Mouse (Mus musculus): ENCODE measurements around the gene Gucd1.
"Not testable (repeated sequence)": the region's sequence is repeated elsewhere in the genome, so short reads cannot be mapped to it uniquely, and the experiment has no call there.

Gucd1 gene

DNA sequence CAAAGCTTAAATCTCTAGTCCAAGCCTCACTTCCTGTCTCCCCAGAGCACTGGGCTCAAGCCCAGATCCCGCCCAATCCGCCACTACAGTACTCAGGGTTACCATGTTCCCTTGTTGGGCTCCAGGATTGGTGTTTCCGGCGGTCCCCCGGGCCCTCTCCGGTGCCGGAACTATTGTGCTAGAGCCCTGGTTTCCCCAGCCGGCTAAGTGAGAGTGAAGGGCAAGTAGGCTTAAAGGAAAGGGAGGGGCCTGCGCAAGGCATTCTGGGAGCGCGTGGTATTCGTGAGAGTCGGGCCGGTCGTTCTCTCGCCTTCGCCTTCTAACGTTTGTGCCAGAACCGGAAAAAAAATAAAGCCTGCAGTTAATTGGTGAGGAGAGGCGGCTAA is at the start of gene Gucd1:
Gene Gucd1 (minus strand): TSS at position 215 of the 386 bp plus-strand sequence.
- peak; percentile 97 for DNase-seq (ENCODE audit: low spot score)

DNA sequence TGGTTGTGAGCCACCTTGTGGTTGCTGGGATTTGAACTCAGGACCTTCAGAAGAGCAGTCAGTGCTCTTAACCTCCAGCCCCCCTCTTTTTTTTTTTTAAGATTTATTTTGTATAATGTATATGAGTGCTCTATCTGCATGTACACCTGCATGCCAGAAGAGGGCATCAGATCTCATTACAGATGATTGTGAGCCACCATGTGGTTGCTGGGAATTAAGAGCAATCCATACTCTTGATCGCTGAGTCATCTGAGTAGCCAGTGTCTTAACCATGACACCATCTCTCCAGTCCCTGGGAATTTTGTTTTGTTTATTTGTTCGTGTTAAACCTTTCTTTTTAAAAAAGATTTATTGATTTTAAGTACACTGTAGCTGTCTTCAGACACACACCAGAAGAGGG is 49.0 kb upstream of the Gucd1 start:
- DNase-seq (ENCODE audit: low spot score) = not testable (repeated sequence)

DNA sequence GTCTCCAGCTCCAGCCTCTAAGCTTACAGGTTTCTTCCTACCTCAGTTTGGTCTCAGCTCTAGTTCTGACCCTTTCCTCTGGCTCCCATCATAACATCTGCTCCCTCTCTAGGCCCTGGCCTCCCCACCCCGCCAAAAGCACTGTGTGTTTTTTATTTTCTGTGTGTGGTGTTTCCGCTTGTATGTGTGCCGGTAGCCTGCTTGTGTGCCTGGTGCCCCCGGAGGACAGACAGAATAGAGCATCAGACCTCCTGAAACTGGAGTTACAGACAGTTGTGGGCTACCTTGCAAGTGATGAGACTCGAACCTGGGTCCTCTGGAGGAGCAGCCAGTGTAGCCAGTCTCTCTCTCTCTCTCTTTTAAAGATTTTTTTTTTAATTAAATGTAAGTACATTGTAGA is 48.5 kb upstream of the Gucd1 start:
- DNase-seq (ENCODE audit: low spot score) = no peak

DNA sequence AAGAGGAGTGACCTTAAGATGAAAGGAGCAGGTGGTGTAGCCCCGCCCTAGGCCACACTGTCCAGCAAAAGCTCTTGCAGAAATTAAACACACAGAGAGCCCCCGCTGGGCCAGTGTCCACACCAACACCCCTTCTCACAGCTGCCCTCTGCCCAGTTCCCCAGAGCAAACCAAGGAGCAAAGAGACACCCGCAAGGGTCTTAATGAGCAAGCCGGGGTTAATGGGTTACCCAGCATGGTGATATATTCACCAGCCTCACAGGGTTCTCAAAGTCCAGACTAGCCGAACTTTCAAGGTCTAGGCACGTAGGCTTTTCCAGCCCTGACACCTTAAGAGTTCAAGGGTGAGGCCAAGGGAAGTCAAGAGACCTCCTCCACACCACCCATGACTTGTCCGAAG is 48.1 kb upstream of the Gucd1 start:
- no peak for DNase-seq (ENCODE audit: low spot score)

DNA sequence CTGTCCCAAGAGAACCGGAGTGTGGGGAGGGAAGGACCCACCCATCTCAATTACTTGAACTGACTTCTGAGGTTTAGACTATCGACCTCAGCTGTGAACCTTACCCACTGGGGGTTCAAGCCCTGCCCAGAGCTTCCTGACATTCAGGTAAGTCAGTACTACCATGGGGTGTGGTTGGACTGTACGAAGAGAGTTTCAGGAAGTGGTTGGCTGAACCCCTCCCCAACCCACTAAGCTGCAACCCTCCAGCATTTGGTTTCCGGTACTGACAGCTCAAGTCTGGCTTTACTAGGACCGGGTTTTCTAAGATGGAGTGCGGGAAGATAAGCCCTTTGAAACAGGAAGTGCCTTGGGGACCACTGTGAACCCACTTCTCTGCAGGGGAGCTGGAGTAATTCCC is 47.7 kb upstream of the Gucd1 start:
- no peak for DNase-seq (ENCODE audit: low spot score)

DNA sequence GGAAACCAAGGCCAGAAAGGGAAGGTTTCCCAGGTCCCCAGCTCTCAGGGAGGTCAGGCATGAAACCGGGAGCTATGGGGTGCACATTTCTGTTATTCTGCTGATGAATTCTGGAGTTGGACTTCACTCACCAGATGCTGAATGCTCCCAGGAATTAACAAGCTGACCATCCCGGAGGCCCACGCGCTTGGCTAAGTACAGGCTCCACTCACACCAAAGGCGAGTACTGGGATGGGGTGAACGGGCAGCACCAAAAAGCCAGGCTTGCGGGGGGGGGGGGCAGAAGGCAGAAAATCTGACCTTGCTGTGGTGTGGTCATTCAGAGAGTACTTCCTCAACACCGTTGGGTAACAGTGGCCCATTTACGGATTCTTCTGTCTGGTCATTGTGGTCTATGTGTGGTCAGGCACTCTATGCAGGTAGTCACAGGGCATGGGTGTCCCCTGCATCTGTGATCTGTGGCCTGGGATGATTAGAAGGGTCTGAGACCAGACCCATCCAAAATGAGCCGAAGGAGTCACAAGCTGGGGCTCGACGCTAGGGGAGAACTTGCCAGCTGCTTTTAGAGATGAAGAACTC is 47.0 kb upstream of the Gucd1 start:
- DNase-seq (ENCODE audit: low spot score) = no peak

DNA sequence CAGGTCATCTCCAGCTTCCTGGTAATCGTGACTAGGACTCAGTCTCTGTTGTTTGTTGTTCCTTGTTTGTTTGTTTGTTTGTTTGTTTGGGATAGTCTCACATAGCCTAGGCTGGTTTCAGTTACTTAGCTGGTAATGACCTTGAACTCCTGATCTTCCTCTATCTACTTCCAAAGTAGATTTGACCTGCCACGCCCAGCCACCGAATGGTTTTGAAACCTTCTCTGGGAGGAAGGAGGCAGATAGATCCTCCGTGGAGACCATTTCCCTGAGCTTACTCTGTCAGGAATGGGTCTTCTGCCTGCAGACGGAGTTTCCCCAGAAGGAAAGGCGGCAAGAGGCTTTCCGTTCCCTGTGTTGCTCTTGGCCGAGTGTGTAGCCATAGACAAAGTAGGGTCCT is 44.8 kb upstream of the Gucd1 start:
- DNase-seq (ENCODE audit: low spot score) = no peak

DNA sequence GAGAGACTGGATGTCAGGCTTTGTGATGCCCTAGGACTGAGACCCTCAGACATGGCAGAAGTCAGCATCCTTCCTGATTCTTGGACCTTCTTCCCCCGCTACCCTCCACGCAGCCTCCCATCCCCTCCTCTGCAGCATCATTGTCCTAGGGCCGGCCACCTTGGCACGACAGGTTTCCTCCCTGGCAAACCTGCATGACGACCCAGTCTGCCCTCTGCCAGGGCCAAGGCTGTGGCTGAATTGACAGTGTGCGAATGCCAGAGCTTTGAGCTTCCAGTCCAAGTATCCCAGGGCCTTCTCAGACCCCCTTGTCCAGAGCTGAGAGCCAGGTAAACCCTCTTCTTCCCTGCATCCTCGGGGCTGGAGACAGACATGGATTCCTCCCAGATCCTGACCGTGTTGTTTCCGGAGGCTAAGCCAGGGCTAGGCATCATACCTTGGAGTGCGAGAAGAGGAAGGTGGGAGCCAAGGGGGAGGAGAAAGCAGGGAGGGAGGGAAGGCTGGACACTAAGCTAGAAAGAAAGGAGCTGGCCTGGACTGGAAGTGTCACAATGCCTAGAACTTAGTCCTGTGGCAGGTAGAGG is 43.4 kb upstream of the Gucd1 start, which contains the start of gene Ggt1:
Gene Ggt1 (plus strand): TSS at position 534 of the 584 bp plus-strand sequence.
- DNase-seq (ENCODE audit: low spot score) = no peak

DNA sequence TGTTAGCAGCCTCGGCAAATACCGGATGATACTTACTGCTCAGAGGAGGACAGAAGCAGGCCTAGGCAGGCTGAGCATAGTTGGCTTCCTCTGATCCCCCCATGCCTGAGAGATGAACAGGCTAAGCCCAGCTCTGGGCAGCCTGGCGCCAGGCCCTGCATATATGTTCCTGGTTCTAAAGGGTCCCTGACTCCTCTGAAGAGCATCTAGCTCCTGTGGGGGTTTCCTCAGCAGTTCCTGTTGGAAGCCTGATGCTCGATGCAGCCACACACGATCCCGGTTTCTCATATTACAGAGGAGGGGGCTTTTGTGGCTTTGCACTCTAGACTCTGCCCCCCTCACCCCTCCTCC is 42.8 kb upstream of the Gucd1 start:
- no peak for DNase-seq (ENCODE audit: low spot score)

DNA sequence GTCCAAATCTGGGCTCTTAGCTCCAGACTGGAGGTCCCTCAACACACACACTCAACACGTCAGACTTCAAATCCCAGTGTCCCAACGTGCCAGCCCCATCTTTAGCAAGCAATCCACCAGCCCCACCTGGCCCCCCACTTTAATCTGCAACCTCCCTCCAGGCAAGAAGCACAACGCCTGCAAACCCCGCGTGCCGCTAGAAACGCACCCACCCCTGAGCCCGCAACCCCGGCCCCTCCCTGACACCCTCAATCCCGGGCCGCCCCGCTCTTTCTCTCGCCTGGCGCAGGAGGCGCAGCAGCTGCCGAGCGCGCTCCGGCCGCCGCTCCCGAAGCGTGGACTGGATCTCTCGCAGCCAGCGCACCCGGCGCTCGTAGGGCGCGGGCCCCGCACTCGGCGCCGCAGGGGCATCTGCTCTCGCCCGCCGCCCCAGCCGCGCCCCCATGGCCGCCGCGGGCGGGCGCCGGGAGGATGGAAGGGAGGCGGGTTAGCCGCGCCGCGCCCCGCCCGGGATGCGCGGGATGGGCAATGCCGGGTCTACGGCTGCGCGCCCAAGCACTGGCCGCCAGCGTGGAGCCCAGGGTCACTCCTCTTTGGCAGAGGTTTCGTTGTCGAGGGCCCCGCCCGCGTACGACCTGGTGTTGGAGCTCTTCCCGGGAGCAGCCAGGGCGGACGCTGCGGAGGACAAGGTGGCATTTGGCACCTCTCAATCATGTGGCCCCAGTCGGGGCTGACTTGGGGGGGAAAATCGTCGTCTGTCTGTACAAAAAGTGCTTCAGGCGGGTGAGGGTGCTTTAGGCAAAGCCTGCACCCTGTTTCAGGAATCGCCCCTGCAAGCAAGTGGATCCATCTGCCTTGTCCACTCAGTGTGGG is 42.1 kb upstream of the Gucd1 start, which contains the start of gene Lrrc75b:
Gene Lrrc75b (minus strand): TSS at position 655 of the 873 bp plus-strand sequence.
- peak; percentile 73 for DNase-seq (ENCODE audit: low spot score)

DNA sequence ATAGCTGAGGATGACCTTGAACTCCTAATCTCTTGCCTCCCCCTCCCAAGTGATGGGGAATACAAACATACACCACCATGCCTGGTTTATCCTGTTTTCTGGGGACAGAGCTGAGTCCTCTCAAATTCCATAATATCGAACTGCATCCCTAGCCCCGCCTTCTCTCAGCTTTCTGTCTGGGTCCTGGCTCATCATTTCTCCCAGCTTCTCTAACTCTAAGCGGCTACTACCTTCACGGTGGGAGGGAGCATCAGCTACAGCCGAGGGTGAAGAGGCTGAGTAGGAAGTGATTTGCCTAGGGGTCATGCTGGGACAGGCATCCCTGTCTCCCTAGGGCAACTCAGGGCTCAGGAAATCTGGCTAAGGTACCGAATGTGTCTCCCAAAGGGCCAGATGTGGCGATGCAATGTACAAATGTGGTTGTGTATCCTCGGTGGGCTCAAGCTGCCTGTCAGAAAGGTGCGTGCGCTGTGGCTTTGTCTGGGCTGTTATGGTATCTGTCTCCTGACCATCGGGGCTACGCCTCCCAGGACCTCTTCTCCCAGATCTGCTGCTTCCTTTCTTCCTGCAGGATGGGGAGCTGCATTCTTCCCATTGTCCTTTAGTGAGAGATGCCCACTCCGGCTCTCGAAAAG is 41.4 kb upstream of the Gucd1 start:
- no peak for DNase-seq (ENCODE audit: low spot score)

DNA sequence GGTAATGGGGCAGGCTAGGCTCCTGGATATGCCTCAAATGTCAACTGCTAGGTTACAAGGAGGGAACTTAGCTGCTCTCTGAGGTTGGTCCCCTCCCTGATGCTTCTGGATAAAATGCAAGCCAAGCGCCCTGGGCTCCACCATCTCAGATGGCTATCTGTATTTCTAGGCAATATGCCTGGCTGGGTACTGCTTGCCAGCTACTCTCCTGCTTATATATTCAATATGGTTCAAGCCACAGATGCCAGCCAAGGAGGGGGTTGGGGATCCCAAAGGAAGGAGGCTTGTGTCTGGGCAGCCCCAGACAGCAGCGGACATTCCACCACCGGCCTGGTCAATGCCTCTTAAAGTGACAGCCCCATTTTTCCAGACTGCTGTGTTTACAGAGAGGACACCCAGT is 40.7 kb upstream of the Gucd1 start:
- DNase-seq (ENCODE audit: low spot score) = peak; percentile 87

DNA sequence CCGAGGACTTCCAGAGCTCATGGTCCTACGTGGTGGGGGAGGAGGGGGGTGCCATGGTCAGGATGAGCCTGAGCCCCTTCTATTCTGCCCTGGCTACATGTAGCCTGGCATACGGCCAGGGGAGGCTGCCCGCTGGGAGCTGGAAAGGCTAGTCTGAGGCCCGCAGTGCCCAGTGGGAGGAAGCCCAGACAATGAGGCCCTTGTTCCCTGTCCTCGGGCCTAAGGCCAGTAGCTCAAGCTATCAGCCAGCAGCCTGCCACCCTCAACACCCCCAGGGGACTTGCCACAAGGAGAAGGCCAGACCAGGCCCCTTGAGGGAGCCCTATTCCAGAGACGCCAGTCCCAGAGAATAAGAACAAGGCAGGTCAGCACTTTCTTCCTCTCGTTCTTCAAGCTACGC is 38.3 kb upstream of the Gucd1 start:
- peak; percentile 92 for DNase-seq (ENCODE audit: low spot score)

DNA sequence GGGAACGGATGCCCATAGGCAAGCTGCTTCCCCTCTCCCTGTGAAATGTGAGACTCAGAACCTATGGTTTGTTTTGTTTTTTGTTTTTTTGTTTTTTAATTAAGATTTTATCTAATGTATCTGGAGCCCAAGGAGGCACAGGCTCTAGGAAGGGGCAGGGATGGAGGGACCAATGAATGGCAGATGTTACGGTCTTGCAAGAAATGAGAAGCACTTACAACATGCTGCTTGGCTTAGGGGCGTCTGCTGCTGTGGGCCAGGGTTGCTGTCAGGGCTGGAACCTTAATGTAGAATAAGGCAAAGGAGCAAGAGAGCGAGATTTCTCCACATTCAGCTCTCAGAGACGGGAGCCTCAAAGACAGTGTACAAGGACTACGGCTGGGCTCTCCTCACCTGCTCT is 37.8 kb upstream of the Gucd1 start:
- peak; percentile 51 for DNase-seq (ENCODE audit: low spot score)

DNA sequence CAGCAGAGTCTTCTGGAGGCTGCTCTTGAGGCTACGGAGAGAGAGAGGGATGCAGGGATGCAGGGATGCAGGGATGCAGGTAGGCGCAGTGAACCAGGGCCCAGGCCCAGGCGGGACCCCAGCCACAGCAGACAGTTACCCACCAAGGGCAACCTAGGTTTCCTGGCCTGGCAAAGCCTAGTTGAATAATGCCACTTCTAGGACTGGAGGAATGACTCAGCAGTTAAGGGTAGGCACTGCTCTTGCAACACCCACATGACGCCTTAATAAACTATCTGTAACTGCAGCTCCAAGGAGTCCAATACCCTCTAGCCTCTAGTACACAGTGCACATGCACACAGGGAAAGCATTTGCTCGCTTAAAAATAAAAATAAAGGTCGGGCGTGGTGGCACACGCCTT is 36.3 kb upstream of the Gucd1 start:
- no peak for DNase-seq (ENCODE audit: low spot score)

DNA sequence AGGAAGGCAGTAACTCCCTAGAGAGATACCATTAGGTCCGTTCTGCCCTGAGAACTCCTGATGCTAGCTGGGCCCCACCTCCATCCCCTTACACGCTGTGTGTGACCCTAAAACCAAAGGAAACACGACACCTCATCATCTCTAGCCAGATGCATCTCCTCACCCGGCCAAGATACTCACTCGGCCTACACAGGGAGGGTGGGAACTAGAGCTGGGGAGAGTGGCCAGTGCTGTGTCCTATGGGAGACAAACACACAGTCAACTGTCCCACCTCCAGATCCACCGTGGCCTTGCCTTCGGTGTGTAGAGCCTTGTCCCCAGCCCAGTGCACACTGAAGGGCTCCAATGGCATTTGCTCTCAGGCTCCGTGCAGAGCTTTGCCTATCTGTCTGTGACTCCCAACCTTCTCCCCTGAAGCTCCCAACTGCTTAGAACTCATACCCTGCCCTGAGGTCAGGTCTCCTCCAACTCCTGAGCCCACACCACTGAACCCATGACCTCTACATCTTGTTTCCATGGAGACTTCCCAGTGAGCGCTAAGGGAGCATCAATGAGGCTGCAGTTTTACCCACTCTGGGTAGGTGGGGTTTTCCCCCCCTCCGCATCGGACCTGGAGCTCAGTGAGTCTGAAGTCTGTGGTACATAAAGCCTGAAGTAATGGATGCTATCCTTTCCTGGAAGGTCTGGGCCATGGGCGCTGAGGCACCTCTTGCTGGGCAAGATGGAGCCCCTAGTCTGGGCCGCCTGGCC is 35.1 kb upstream of the Gucd1 start:
- no peak for DNase-seq (ENCODE audit: low spot score)

DNA sequence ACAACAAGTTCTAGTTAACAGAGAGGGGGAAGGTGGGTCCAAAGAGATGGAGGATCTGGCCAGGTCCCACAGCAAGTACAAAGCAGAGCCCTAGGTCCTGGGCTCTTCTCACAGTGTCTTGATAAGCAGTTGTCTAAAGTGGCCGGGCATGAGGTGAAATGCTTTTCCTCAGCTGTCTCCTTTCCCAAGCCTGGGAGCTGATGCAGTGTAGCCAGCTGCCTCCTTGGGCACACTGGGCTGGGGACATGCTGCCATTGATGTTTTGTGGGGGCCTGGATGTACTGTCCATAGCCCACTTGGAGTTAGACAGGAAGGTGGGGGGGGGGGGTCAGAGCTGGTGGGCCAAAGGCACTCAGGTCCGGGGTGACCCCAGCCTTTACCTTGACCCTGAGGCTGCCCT is 34.3 kb upstream of the Gucd1 start:
- DNase-seq (ENCODE audit: low spot score) = no peak

DNA sequence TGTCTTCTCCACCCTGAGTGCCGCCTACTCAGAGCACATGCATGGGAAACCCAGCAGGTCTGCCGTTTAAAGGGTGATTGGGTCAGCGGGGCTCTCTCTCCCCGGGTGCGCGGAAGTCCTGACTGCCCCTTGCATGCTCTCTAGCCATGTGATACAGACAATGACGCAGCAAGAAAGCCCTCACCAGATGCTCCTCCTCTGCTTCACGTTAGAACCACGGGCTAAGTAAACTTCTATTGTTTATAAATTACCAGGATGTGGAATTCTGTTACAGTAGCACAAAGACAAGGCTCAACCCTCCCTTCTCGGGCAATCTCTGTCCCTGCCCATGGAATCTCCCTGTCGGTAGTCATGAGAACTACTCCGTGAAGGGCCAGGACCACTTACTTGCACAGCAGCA is 33.4 kb upstream of the Gucd1 start:
- DNase-seq (ENCODE audit: low spot score) = peak; percentile 61

DNA sequence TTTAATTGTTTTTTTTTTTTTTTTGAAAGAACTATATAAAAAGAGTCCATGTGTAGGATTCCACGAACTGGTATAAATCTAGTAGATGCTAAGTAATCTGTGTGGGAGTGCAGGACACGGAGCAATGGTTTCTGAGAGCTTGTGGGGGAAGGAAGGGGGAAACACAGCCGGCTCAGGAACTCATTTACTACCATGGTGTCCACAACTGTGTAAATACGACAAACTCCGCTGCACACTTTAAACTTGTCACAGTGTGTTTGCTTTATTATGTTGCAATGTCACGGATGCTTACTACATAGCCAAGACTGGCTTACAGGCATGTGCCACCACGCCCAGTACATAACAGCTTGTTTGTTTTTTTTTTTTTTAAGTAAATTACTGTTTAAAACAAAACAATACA is 32.1 kb upstream of the Gucd1 start:
- no peak for DNase-seq (ENCODE audit: low spot score)

DNA sequence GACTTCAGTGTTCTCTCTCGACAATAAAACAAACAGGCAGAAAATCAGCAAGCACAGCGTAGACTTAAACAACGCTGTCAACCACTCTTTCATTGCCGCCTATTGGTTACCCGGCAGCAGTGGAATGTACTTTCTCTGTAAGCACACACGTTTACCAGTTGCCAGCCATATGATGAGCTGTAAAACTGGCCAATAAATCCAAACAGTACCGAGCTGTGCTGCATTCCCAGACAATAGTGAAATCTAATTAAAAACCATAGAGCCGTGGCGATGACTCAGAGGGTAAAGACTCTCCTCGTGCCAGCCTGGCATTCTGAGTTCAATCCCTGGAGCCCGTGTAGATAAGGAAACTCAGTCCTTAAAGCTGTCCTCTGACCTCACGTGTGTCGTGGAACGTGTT is 30.7 kb upstream of the Gucd1 start:
- DNase-seq (ENCODE audit: low spot score) = peak; percentile 86

DNA sequence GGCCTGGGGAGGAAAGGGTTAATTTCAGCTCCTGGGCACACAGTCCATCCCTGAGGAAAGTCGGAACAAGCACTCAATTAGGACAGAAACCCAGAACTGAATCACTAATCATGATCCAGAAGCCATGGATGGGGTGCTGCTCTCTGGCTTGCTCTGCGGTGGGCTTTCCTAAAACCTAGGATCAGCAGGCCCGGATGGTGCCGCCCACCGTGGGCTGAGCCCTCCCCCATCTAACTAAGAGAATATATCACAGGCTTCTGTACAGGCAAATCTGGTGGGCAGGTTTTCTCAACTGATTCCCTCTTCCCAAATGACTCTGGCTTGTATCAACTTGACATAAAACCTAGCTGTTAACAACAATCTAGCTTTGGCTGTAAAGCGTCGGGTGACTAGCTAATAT is 30.1 kb upstream of the Gucd1 start:
- DNase-seq (ENCODE audit: low spot score) = peak; percentile 70

DNA sequence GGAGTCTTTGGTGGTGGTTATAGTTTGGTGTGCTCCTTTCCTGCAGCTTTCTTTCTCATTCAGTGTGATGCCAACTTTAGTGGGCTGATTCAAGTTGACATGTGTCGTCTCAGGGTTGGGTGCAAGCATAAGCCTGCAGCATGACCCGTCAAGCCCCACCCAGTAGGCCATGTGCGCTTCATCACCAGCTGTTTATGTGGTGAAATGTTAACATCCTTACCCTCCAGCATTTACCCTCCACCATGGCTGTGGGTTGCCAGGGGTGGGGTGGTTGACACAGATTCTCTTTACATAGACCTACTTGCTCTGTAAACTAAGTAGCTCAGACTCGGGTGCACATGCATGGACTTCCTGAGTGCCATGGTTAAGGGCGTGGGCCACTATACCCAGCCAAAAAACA is 18.4 kb upstream of the Gucd1 start:
- peak; percentile 36 for DNase-seq (ENCODE audit: low spot score)

Data from MN1 (cell line).